Mouse (Mus musculus): ENCODE results near the gene Ttc9b.
A peak's percentile ranks its signal among the peaks of the same experiment; 100 is the strongest.
"Not testable (repeated sequence)": the region's sequence is repeated elsewhere in the genome, so short reads cannot be mapped to it uniquely, and the experiment has no call there.

Gene Ttc9b

DNA sequence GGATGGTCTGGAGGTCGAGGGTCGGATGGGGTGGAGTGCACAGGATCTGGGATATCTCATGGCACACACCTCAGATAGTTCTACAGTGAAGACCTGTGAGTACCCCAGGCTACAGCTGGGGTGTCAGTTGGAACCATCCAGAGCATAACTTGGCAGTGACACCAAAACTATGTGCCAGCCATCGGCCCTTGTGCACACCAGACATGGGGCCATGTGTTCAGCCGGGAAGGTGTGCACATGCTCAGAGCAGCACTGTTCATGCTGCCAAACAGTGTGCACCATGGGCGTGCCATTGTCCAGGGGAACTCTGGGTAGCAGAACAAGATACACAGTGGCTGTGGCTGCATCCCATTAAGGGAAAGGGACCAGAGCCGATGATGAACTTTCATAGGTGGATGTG is 19.0 kb upstream of the Ttc9b start:
- DNase-seq (ENCODE audit: inconsistent age in 2 of 2, low spot score in 1 of 2) = no peak

GRCm38 (mm10) chr7:27635094-27635493 is 18.6 kb upstream of the Ttc9b start:
- DNase-seq (ENCODE audit: inconsistent age in 2 of 2, low spot score in 1 of 2) = not testable (repeated sequence)

GRCm38 (mm10) chr7:27644471-27644870 is 9.2 kb upstream of the Ttc9b start:
- DNase-seq (ENCODE audit: inconsistent age in 2 of 2, low spot score in 1 of 2) = no peak

DNA sequence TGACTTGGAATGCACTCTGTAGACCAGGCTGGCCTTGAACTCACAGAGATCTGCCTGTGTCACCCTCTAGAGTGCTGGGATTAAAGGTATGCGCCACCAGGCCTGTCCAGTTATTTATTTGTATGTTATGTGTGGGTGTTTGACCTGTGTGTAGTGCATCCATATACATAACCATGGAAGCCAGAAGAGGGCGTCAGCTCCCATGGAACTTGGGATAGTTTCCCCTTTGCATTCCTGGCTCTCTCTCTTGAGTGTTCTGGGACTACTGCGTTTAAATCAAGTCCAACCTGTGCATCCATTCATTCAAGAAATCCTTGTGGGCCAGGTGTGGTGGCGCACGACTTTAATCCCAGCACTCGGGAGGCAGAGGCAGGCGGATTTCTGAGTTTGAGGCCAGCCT is 7.2 kb upstream of the Ttc9b start:
- DNase-seq (ENCODE audit: inconsistent age in 2 of 2, low spot score in 1 of 2) = no peak

DNA sequence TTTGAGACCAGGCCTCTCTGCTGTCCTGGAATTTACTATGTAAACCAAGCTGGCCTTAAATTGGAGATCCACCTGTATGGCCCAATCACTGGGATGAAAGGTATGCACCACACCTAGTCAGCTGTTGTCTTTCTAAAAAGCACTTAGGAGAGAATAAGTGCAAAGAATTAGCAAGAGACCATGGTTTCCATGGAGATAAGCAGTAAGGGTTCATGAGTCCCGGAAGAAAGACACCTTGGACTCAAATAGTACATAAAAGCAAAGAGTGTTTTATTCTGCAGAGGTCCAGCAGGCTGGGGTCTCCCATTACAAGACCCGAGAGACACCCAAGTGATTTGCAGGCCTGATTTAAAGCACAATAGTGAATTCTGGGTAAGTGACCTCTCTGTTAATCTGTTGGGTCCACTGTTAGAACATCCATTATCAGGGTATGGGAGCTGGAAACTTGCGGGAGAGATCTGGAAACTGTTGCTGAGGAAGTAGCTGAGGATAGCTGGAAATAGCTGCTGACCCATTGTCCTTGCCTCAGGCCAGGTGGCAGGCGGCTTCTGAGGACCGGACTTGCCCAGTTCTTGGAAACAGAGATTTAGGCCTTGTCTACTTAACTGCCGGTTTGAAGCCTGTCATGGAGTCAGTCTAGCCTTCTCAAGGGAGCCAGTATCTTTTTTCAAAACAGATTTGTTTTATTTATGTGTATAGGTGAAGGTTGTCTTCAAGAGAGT is 6.3 kb upstream of the Ttc9b start:
- DNase-seq (ENCODE audit: inconsistent age in 2 of 2, low spot score in 1 of 2) = no peak

DNA sequence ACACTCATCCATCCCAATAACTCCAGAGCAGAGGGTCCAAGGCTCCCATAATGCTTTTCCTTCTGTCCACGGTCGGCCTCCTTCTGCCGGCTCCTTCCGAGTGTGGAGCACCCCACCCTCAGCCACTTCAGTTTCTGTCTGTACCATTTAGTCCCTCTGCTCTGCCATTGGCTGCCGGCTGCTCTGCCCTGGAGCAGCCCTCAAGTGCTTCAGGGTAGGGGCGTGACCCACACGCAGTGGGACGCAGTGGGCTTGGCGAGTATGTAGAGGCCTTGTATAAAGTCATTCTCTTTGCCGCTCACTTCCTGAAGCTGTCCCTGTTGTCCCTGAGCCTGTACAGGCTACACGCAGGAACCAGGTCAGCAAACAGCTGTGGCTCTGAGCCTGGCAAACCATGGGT is 4.0 kb upstream of the Ttc9b start:
- no peak for DNase-seq (ENCODE audit: inconsistent age in 2 of 2, low spot score in 1 of 2)

DNA sequence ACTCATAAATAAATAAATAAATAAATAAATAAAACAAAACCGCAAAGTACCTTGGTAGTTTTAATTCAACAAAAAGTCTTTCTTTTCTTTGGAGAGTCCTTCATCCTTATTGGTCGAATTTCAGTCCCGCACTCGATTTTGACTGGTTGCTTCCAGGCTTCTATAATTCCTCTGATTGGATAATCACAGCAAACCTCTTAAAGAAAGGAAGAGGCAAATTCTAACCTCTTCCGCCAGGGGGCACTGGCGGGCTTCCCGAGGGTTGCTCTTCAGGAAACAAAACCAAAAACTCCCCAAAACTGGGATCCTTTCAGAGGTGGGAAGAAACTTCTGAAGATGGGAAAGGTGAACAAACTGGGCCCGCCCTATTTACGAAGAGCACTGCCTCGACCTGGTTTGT is 2.8 kb upstream of the Ttc9b start:
- peak; percentile 72 to 88 for DNase-seq (ENCODE audit: inconsistent age in 2 of 2, low spot score in 1 of 2)

GRCm38 (mm10) chr7:27654607-27655276 is 1.0 kb downstream of the Ttc9b start:
- DNase-seq (ENCODE audit: inconsistent age in 2 of 2, low spot score in 1 of 2) = peak in 1 of 2 experiments; percentile 72

- DNase-seq (ENCODE audit: inconsistent age in 2 of 2, low spot score in 1 of 2) = no peak
Measured at GRCm38 (mm10) chr7:27655545-27655944, 1.8 kb downstream of the Ttc9b start.

DNA sequence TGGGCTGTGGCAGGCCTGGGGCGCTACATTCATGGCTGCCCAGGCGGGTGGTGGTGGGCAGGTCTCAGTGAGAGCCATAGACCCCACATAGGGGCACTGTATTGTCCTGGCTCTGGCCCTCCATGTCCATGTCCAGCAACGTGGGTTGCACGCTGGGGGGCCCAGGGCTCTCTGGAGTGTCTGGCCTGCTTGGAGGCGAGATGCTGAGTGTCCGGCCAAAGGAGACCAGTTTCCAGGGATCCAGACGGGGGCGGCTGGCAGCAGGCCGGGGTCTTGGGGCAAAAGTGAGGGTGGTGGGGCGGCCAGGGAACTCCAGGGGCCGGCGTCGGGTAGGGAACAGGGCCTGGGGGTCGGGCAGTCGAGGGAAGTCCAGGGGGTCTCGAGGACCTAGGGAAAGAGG is 2.9 kb downstream of the Ttc9b start:
- DNase-seq (ENCODE audit: inconsistent age in 2 of 2, low spot score in 1 of 2) = no peak

DNA sequence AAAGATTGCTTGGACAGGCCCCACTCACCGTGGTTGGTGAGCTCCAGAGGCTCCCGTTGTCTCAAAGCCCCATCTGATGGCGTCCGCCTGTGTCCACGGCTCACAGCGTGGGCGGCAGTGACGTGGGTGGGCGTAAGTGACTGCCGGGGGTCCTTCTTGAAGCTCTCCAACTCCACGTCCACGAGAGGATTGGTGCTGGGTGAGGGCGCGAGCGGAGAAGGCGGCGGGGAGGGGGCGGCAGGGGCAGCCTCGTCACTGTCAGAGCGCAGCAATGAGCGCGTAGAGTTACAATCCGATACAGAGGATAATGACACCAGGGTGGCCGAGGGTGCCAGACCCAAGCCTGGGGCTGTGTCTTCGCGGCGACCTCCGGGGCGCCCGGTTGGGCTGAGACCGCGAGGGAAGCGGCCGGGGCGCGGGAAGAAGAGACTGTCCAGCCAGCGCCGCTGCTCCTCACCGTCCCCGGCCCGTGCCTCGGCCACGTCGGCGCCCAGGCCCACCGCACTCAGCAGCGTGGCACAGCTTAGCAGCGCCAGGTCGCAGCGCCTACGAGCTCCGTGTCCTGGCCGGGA is 4.2 kb downstream of the Ttc9b start:
- DNase-seq (ENCODE audit: inconsistent age in 2 of 2, low spot score in 1 of 2) = no peak

DNA sequence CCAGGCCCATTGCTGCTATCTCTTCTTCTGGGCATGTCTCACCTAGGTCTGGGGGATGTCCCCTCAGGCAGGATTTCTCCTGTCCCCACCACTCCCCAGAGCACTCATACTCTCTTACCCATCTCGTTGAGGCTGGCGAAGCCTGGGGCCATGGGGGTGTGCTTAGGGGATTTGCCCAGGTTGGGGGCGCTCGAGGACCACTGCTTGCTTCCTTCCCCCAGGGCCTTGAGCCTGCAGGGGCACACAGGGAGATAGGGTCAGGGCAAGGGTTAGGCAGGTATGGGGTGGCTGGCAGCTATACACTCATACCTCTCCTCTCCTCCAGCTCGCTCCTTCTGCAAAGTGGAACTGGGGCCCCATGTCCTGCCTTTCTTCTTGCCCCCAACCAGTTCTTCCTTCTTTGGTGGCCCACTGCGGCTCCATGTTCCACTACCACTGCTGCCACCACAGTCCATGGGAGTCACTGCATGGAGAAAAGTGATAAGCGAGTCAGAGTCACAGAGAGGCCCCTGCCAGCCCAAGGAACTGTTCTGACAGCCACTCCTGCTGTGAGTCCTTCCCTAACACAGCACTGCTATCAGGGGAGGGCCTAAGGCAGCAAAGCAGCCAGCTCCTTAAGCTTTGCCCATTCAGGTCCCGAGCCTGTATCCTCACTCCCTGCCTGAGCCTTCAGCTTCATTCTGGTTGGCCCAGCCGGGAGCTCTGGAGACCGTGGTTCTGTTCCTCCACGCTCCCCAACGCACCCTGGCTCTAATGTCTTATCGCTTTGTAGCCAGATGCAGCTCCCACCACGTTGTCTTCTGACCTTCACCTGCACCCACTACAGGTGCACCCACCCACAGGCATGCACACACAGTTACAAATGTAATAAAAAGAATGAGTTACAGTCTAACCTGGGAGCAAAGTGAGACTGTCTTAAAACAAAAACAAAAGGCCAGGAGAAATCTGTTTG is 5.3 kb downstream of the Ttc9b start:
- no peak for DNase-seq (ENCODE audit: inconsistent age in 2 of 2, low spot score in 1 of 2)

- no peak for DNase-seq (ENCODE audit: inconsistent age in 2 of 2, low spot score in 1 of 2)
Measured at GRCm38 (mm10) chr7:27662038-27662437, 8.3 kb downstream of the Ttc9b start.

DNA sequence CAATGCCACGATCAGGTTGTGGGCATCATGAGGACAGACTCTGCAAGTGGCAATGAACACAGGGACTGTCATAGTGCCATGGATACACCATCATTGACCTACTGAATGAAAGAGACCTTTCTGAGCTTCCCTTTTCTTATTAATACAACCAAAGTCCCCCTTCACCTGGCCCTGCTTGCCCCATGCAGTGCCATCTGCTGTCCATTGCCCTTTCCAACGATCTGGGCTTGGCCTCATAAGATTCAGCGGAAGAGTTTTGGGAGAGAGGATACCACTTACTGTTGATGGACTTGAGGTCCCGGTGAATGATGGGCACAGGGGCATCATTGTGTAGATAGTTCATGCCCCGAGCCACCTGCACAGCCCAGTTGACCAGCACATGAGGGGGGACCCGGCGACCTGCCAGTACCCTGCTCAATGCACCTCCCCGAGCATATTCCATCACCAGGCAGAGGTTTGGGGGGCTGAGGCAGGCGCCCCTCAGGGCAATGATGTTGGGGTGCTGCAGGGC is 19.4 kb downstream of the Ttc9b start:
- no peak for DNase-seq (ENCODE audit: inconsistent age in 2 of 2, low spot score in 1 of 2)

DNA sequence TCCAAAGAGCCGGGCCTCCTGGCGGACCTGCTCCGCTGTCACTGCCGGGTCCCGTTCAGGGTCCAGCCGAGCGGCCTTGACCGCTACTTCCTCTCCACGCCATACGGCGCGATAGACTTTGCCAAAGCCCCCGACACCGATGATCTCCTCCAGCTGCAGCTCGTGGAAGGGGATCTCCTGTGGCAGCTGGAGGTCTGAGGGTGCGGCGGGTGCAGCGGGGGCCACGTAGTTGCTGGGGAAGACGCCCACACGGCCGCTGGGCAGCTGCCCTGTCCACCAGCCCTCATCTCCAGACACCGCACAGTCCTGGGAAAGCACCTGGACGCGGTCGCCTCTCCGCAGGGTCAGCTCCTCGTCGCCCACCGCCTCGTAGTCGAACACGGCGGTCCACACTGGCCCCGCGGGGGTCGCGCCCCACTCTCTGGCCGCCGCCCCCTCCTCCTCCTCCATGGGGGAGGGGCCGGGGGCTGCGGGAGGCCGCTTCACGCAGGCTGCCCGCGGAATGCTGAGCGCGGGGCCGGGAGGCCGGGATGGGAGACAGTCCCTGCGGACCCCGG is 19.9 kb downstream of the Ttc9b start:
- DNase-seq (ENCODE audit: inconsistent age in 2 of 2, low spot score in 1 of 2) = peak; percentile 42 to 70

GRCm38 (mm10) chr7:27674195-27674521 is 20.4 kb downstream of the Ttc9b start:
- no peak for DNase-seq (ENCODE audit: inconsistent age in 2 of 2, low spot score in 1 of 2)

- DNase-seq (ENCODE audit: inconsistent age in 2 of 2, low spot score in 1 of 2) = peak; percentile 94 to 99
Measured at GRCm38 (mm10) chr7:27674522-27675221, 21.0 kb downstream of the Ttc9b start, which contains the start of gene Map3k10. Map3k10 (minus strand) TSS chr7:27674598.

- no peak for DNase-seq (ENCODE audit: inconsistent age in 2 of 2, low spot score in 1 of 2)
Measured at GRCm38 (mm10) chr7:27675222-27675612, 21.5 kb downstream of the Ttc9b start.

- no peak for DNase-seq (ENCODE audit: inconsistent age in 2 of 2, low spot score in 1 of 2)
Measured at GRCm38 (mm10) chr7:27683218-27683617, 29.5 kb downstream of the Ttc9b start.

- DNase-seq (ENCODE audit: inconsistent age in 2 of 2, low spot score in 1 of 2) = no peak
Measured at GRCm38 (mm10) chr7:27685220-27685619, 31.5 kb downstream of the Ttc9b start.

Data from adrenal gland, adult (tissue).